Mouse (Mus musculus) CH12.LX (cell line): ENCODE results near the gene Arhgap25. TPM values are rescaled to one million over a fixed set of nuclear protein-coding genes. Genes with fewer than 3 reads are reported as not detected.

Experiments
- DNase-seq: peaks from one replicate; pipeline ENCODE4 v3.0.0-alpha.2; 2013; ENCODE audit errors: extremely low read depth
- H3K27ac ChIP-seq: 2 replicates; pipeline ENCODE4 v1.5.1; 2012; ENCODE audit warnings: low read depth, mild to moderate bottlenecking, control low read depth, moderate library complexity; ENCODE audit not compliant: insufficient read depth
- H3K27me3 ChIP-seq: replicated peaks from 2 replicates; pipeline ENCODE3; 2012; ENCODE audit warnings: inconsistent platforms
- H3K36me3 ChIP-seq, 2 experiments: replicated peaks in 1 of 2; 2 replicates each; pipeline versions ENCODE3 to v1.6.1; 2012; ENCODE audit warnings: inconsistent platforms in 1 of 2, low read length in 1 of 2, mild to moderate bottlenecking in 1 of 2, mixed read lengths in 1 of 2, moderate library complexity in 1 of 2; ENCODE audit not compliant: control insufficient read depth in 1 of 2, insufficient read depth in 1 of 2
- H3K4me1 ChIP-seq, 2 experiments: 2 replicates each; pipeline ENCODE4 v1.6.1; 2012; ENCODE audit warnings: inconsistent platforms in 1 of 2, moderate library complexity in 1 of 2; ENCODE audit not compliant: insufficient read depth in 2 of 2, control insufficient read depth in 1 of 2
- H3K4me2 ChIP-seq: 2 replicates; pipeline ENCODE4 v1.6.1; 2012; ENCODE audit warnings: low read depth, mild to moderate bottlenecking, control low read depth; ENCODE audit not compliant: poor library complexity, insufficient read depth, severe bottlenecking
- H3K4me3 ChIP-seq, 3 experiments: fragments of 150-350 bp in 1 of 3; sonication (generic) in 1 of 3; replicated peaks in 1 of 3; 2 replicates each; pipeline versions ENCODE3 to v1.5.1; 2011 to 2012; ENCODE audit warnings: low read depth in 2 of 3, low read length in 2 of 3, mild to moderate bottlenecking in 2 of 3, moderate library complexity in 2 of 3, control low read depth in 1 of 3, improper control_type of control experiment in 1 of 3, inconsistent platforms in 1 of 3, mixed read lengths in 1 of 3; ENCODE audit not compliant: poor library complexity in 1 of 3
- H3K79me2 ChIP-seq: replicated peaks from 2 replicates; pipeline ENCODE4 v1.6.1; 2012; ENCODE audit warnings: mild to moderate bottlenecking, moderate library complexity; ENCODE audit not compliant: control insufficient read depth, poor library complexity, insufficient read depth, severe bottlenecking; ENCODE audit errors: extremely low read depth
- H3K9ac ChIP-seq: 2 replicates; pipeline ENCODE4 v1.6.1; 2012; ENCODE audit warnings: low read depth, mild to moderate bottlenecking, control low read depth, moderate library complexity; ENCODE audit not compliant: insufficient read depth
- H3K9me3 ChIP-seq: replicated peaks from 2 replicates; pipeline ENCODE3; 2012; ENCODE audit warnings: low read length, inconsistent platforms, mixed read lengths
- CHD1 ChIP-seq: IDR thresholded peaks from 2 replicates; pipeline ENCODE4 v1.6.1; 2012; ENCODE audit warnings: low read depth, low read length, improper control_type of control experiment, inconsistent platforms
- CHD2 ChIP-seq: IDR thresholded peaks from 2 replicates; pipeline ENCODE4 v1.6.1; 2011; ENCODE audit warnings: low read length, improper control_type of control experiment
- HCFC1 ChIP-seq: IDR thresholded peaks from 2 replicates; pipeline ENCODE4 v1.6.1; 2012; ENCODE audit warnings: low read depth, mild to moderate bottlenecking, inconsistent platforms, low read length, improper control_type of control experiment
- IRF4 ChIP-seq: IDR thresholded peaks from 2 replicates; pipeline ENCODE4 v1.6.1; 2014; ENCODE audit warnings: low read depth, mild to moderate bottlenecking, inconsistent platforms, low read length, improper control_type of control experiment
- JUND ChIP-seq: conservative IDR thresholded peaks from 2 replicates; pipeline ENCODE4 v1.6.1; 2011; ENCODE audit warnings: low read depth, low read length, improper control_type of control experiment
- MAFK ChIP-seq: IDR thresholded peaks from 2 replicates; pipeline ENCODE4 v1.6.1; 2011; ENCODE audit warnings: low read length, improper control_type of control experiment; ENCODE audit not compliant: insufficient replicate concordance
- MAX ChIP-seq: IDR thresholded peaks from 2 replicates; pipeline ENCODE4 v1.6.1; 2011; ENCODE audit warnings: low read length, improper control_type of control experiment
- MAZ ChIP-seq: IDR thresholded peaks from 2 replicates; pipeline ENCODE4 v1.6.1; 2012; ENCODE audit warnings: low read depth, mild to moderate bottlenecking, inconsistent platforms, low read length, improper control_type of control experiment, moderate library complexity
- MEF2A ChIP-seq: IDR thresholded peaks from 2 replicates; pipeline ENCODE4 v1.6.1; 2014; ENCODE audit warnings: low read depth, mild to moderate bottlenecking, inconsistent platforms, low read length, improper control_type of control experiment, borderline replicate concordance
- MXI1 ChIP-seq: IDR thresholded peaks from 2 replicates; pipeline ENCODE4 v1.6.1; 2011; ENCODE audit warnings: mild to moderate bottlenecking, low read depth, low read length, improper control_type of control experiment
- NRF1 ChIP-seq: IDR thresholded peaks from 2 replicates; pipeline ENCODE4 v1.6.1; 2014; ENCODE audit warnings: low read depth, mild to moderate bottlenecking, inconsistent platforms, low read length, improper control_type of control experiment, moderate library complexity
- PAX5 ChIP-seq: IDR thresholded peaks from 2 replicates; pipeline ENCODE4 v1.6.1; 2012; ENCODE audit warnings: low read length, inconsistent platforms, mixed read lengths
- POLR2A ChIP-seq: IDR thresholded peaks from 2 replicates; pipeline ENCODE4 v1.6.1; 2011; ENCODE audit warnings: low read depth, mild to moderate bottlenecking, improper control_type of control experiment, low read length
- POLR2AphosphoS2 ChIP-seq: IDR thresholded peaks from 2 replicates; pipeline ENCODE4 v1.6.1; 2011; ENCODE audit warnings: low read depth, low read length, improper control_type of control experiment
- RAD21 ChIP-seq: IDR thresholded peaks from 2 replicates; pipeline ENCODE4 v1.6.1; 2011; ENCODE audit warnings: low read depth, mild to moderate bottlenecking, low read length, improper control_type of control experiment, moderate library complexity
- SMC3 ChIP-seq: IDR thresholded peaks from 2 replicates; pipeline ENCODE4 v1.6.1; 2011; ENCODE audit warnings: low read depth, low read length, improper control_type of control experiment
- TBP ChIP-seq: conservative IDR thresholded peaks from 2 replicates; pipeline ENCODE4 v1.6.1; 2011; ENCODE audit warnings: low read depth, low read length, improper control_type of control experiment
- UBTF ChIP-seq: IDR thresholded peaks from 2 replicates; pipeline ENCODE4 v1.6.1; 2012; ENCODE audit warnings: low read depth, mild to moderate bottlenecking, inconsistent platforms, low read length, improper control_type of control experiment, moderate library complexity
- USF1 ChIP-seq: IDR thresholded peaks from 2 replicates; pipeline ENCODE4 v1.6.1; 2014; ENCODE audit warnings: low read depth, mild to moderate bottlenecking, inconsistent platforms, low read length, improper control_type of control experiment
- USF2 ChIP-seq: conservative IDR thresholded peaks from 2 replicates; pipeline ENCODE4 v1.6.1; 2011; ENCODE audit warnings: low read depth, low read length, improper control_type of control experiment
- ZC3H11A ChIP-seq: IDR thresholded peaks from 2 replicates; pipeline ENCODE4 v1.6.1; 2012; ENCODE audit warnings: low read depth, mild to moderate bottlenecking, inconsistent platforms, low read length, improper control_type of control experiment
- ZKSCAN1 ChIP-seq: IDR thresholded peaks from 2 replicates; pipeline ENCODE4 v1.6.1; 2012; ENCODE audit warnings: low read depth, inconsistent platforms, low read length, improper control_type of control experiment, borderline replicate concordance
- ZMIZ1 ChIP-seq: IDR thresholded peaks from 2 replicates; pipeline ENCODE4 v1.6.1; 2012; ENCODE audit warnings: low read depth, mild to moderate bottlenecking, inconsistent platforms, low read length, improper control_type of control experiment
- dilution Hi-C: fragments of 300-500 bp; cut with MboI; formaldehyde crosslinking; loops from 2 replicates; pipeline ENCODE4 v1.14.3; 2020; ENCODE audit warnings: low sequenced_read_pairs; ENCODE audit not compliant: extremely low pct_unique_long_range_greater_than_20kb, extremely low pct_ligation_motif_present
- in situ Hi-C: fragments of 300-500 bp; cut with MboI; formaldehyde crosslinking; loops from 3 replicates; pipeline ENCODE4 v1.14.3; 2019; ENCODE audit warnings: low sequenced_read_pairs, low pct_ligation_motif_present, low pct_unique_long_range_greater_than_20kb, mixed read lengths
- polyA plus RNA-seq: library from polyadenylated mRNA; unstranded; fragments of >175 nt; gene quantifications from 2 replicates; pipeline ENCODE4 v1.2.1, GENCODE M21; 2012; ENCODE audit warnings: low read depth; ENCODE audit not compliant: insufficient read length
- total RNA-seq, 2 experiments: library from RNA; depleted of rRNA; stranded (reverse); fragments of 300-350 nt in 1 of 2; fragments of >200 nt in 1 of 2; gene quantifications; 2 replicates each; pipeline ENCODE4 v1.2.3; 2012 to 2014

The Arhgap25 gene
- total and polyA plus RNA-seq, 3 experiments = 11.7 to 16.5 (median 12.5) TPM

DNA sequence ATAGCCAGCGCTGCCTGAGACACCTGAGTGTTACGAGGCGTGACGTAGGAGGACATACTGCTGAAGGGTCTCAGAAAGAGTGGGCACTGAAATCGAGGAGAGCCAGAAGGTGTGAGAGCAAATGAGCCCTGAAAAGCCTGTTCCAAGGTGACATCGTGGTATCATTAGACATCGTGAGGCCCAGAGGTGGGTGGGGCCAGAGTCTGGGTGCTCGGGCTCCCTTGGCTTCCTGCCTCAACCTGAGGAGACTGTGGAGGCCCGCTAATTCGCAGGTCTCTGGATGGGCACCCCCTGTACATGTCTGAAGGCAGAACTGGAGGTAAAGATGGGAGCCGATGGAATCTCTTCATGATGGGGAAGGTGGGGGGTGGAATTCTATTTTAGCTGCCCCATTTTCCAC is 13.2 kb downstream of the Arhgap25 start:
- H3K27me3 ChIP-seq = no peaks in the 10 kb centered on the region
- no peak overlapping the region for H3K27ac ChIP-seq
- no peaks in the 10 kb centered on the region for H3K79me2 ChIP-seq
- dilution Hi-C loops = no loop called here
- peaks cover 3 to 29% of the 10 kb centered on the region in 2 experiments; a peak in 3 of 4 replicates for H3K4me1 ChIP-seq
- in situ Hi-C loops = loop anchor here (10.0 kb wide), 1 partner anchor 55 kb away; no protein-coding TSS in a partner anchor
- H3K9ac ChIP-seq = no peak overlapping the region
- peaks cover 9 to 93% of the 10 kb centered on the region in 2 experiments for H3K36me3 ChIP-seq
- no peak for TF ChIP-seq POLR2A
- no peak for TF ChIP-seq ZKSCAN1
- TF ChIP-seq UBTF = no peak
- no peak for TF ChIP-seq CHD2
- no peak for TF ChIP-seq HCFC1
- TF ChIP-seq PAX5 = no peak
- TF ChIP-seq MEF2A = no peak
- TF ChIP-seq, all 38 proteins: peak for 0
- DNase-seq = no peak
- H3K9me3 ChIP-seq = peaks cover 4% of the 10 kb centered on the region
- no peak overlapping the region for H3K4me3 ChIP-seq
- no peak overlapping the region for H3K4me2 ChIP-seq

DNA sequence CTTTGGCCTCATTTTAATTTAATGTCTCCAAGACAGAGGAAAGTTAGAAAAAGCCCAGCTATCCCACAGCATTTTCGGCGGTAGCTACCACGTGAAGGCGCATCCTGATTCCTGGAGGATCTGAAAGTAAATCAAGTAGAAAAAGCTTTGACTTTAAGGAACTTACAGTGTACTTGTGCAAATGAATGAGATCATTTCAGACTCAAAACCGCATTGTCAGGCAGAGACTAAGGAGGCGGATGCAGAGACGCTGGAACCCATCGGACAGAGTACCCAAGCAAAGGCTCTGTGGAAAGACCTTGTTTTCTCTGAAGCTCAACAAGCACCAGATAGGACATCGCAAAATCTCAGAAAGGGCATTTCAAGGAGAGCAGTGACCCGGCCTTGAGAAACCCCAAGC is 14.4 kb downstream of the Arhgap25 start:
- Histone ChIP-seq H3K9me3 (peaks cover 4% of the 10 kb centered on the region), H3K27me3 (no peaks in the 10 kb centered on the region), H3K79me2 (no peaks in the 10 kb centered on the region), H3K4me3 (no peak overlapping the region), H3K4me1 (peaks cover 0 to 26% of the 10 kb centered on the region in 2 experiments; a peak in 2 of 4 replicates), H3K4me2 (no peak overlapping the region), H3K9ac (no peak overlapping the region), H3K36me3 (peaks cover 9 to 93% of the 10 kb centered on the region in 2 experiments), H3K27ac (no peak overlapping the region)
- dilution Hi-C loops (no loop called here), in situ Hi-C loops (loop anchor here (10.0 kb wide), 1 partner anchor 54 kb away; no protein-coding TSS in a partner anchor)
- TF ChIP-seq MAX (no peak), MXI1 (no peak), SMC3 (no peak), RAD21 (no peak), USF2 (no peak), CHD1 (no peak), ZC3H11A (no peak), MEF2A (no peak), HCFC1 (no peak), USF1 (no peak), TBP (no peak), POLR2AphosphoS2 (no peak), ZMIZ1 (no peak), MAZ (no peak), NRF1 (no peak), IRF4 (no peak), JUND (no peak), MAFK (no peak)
- DNase-seq = no peak
